Mouse (Mus musculus) small intestine, adult 2 months (tissue): ENCODE results near the gene Gsdma.

Experiments used
- CTCF ChIP-seq: fragments of 200-500 bp; IDR thresholded peaks from 2 replicates; pipeline ENCODE4 v1.5.1; 2012; ENCODE audit warnings: low read depth, mild to moderate bottlenecking, control low read depth, inconsistent platforms, low read length, moderate library complexity, mixed read lengths; ENCODE audit not compliant: insufficient replicate concordance, insufficient read length; ENCODE audit errors: extremely low read depth
- POLR2A ChIP-seq: fragments of 200-500 bp; IDR thresholded peaks from 2 replicates; pipeline ENCODE4 v1.6.1; 2012; ENCODE audit warnings: low read depth, mild to moderate bottlenecking, control low read depth, inconsistent platforms, low read length, moderate library complexity

DNA sequence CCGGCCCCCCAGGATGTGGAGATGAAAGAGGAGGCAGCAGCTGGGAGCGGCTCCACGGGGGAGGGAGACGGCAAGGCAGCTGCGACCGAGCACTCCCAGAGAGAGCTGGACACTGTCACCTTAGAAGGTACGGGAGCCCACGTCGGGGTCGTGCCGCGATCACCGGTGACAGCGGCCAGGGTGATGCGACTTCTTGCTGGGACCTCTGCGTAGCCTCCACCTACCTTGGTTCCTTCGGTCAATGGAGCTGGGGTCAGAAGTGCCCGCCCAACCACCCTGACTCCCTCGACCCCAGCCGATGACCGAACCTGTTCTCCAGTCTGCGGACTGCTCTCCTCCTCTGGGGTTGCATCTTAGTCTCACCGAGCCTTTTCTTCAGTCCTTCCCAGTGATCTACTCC, 18.7 kb downstream of the Gsdma start:
- TF ChIP-seq CTCF = no peak
- no peak for TF ChIP-seq POLR2A
